Mouse (Mus musculus) embryonic facial prominence, embryonic 13.5 days (tissue): ENCODE results near the gene G3bp1. TPM values are rescaled to one million over a fixed set of nuclear protein-coding genes. Genes with fewer than 3 reads are reported as not detected.

Source experiments
- ATAC-seq: fragments of 200-750 bp; cut with Nextera tagmentation; 2 replicates; pipeline ENCODE4 v1.8.0; 2017; ENCODE audit warnings: low read depth; ENCODE audit not compliant: insufficient number of reproducible peaks, insufficient read depth, low FRiP score, low TSS enrichment
- H3K27ac ChIP-seq: fragments of 300-500 bp; sonication (generic); 2 replicates; pipeline ENCODE4 v1.5.1; 2015; ENCODE audit warnings: moderate library complexity, mild to moderate bottlenecking, inconsistent platforms
- H3K27me3 ChIP-seq: fragments of 300-500 bp; sonication (generic); 2 replicates; pipeline ENCODE4 v1.6.1; 2015; ENCODE audit warnings: mild to moderate bottlenecking, inconsistent platforms
- H3K36me3 ChIP-seq: fragments of 300-500 bp; sonication (generic); 2 replicates; pipeline ENCODE4 v1.6.1; 2015; ENCODE audit warnings: mild to moderate bottlenecking, inconsistent platforms
- H3K4me1 ChIP-seq: fragments of 300-500 bp; sonication (generic); 2 replicates; pipeline ENCODE4 v1.6.1; 2015; ENCODE audit warnings: inconsistent platforms
- H3K4me2 ChIP-seq: fragments of 300-500 bp; sonication (generic); 2 replicates; pipeline ENCODE4 v1.6.1; 2015; ENCODE audit warnings: moderate library complexity, mild to moderate bottlenecking, inconsistent platforms
- H3K4me3 ChIP-seq: fragments of 300-500 bp; sonication (generic); 2 replicates; pipeline ENCODE4 v1.5.1; 2015; ENCODE audit warnings: mild to moderate bottlenecking, inconsistent platforms
- H3K9ac ChIP-seq: fragments of 300-500 bp; sonication (generic); 2 replicates; pipeline ENCODE4 v1.6.1; 2015; ENCODE audit warnings: mild to moderate bottlenecking, inconsistent platforms
- H3K9me3 ChIP-seq: fragments of 300-500 bp; sonication (generic); 2 replicates; pipeline ENCODE4 v1.6.1; 2016; ENCODE audit warnings: inconsistent platforms
- WGBS: fragments of 180-500 bp; shearing (Covaris S2); methylation state at CpG from one replicate; pipeline ENCODE4 v1.1.7; 2015; ENCODE audit warnings: mixed read lengths; 5-methylcytosine and 5-hydroxymethylcytosine counted together
- polyA plus RNA-seq: library from polyadenylated mRNA; unstranded; fragments of >200 nt; fragmentation: Nextera tagmentation; extraction: Ambion mirVana; gene quantifications from 2 replicates; pipeline ENCODE4 v1.2.1, GENCODE M21; 2015

Gene G3bp1
- polyA plus RNA-seq, 1 experiment from 2014 or later = 214 TPM

- no peak overlapping the region for H3K4me2 ChIP-seq
- H3K36me3 ChIP-seq = peaks cover 38% of the 10 kb centered on the region
- H3K4me3 ChIP-seq = no peak overlapping the region
- H3K27ac ChIP-seq = peak overlapping the region; percentile 40; the same call in 1 of the 2 replicates
- ATAC-seq = peak; percentile 73; the same call in 1 of the 2 replicates
- H3K9ac ChIP-seq = peak overlapping the region; percentile 33; the same call in 1 of the 2 replicates
- WGBS = 24% methylated on average over 4 of the region's 4 CpGs
- no peaks in the 10 kb centered on the region for H3K27me3 ChIP-seq
- no peaks in the 10 kb centered on the region for H3K9me3 ChIP-seq
- 0 out of 2 replicates have a peak, but pooled peaks cover 2% of the 10 kb centered on the region for H3K4me1 ChIP-seq
Observed at GRCm38 (mm10) chr11:55446579-55446978, 22.9 kb upstream of the G3bp1 start.

DNA sequence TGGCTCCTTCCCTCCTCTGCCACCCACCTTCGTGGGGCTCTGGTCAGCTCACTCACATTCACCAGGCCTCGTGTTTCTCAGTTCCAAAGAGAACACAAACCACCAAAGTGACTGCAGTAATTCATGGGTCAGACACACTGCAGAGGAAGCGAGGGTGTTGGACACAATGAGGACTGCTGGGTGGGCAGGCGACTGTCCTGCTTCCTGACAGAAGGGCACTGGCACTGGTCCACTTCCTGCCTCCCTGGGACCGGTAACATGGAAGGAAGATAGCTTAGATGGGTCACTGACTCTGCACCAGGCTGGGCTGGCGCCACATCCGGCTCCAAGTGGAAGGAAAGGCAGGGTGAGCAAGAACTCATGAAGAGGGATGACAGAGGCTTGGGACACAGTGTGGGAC, 20.0 kb upstream of the G3bp1 start:
- Histone ChIP-seq H3K9ac (no peak overlapping the region), H3K9me3 (no peaks in the 10 kb centered on the region), H3K4me3 (no peak overlapping the region), H3K4me2 (no peak overlapping the region), H3K36me3 (peaks cover 60% of the 10 kb centered on the region), H3K27me3 (no peaks in the 10 kb centered on the region), H3K27ac (no peak overlapping the region), H3K4me1 (0 out of 2 replicates have a peak, but pooled peaks cover 2% of the 10 kb centered on the region)
- 78% methylated on average over 7 of the region's 7 CpGs for WGBS
- ATAC-seq = no peak

DNA sequence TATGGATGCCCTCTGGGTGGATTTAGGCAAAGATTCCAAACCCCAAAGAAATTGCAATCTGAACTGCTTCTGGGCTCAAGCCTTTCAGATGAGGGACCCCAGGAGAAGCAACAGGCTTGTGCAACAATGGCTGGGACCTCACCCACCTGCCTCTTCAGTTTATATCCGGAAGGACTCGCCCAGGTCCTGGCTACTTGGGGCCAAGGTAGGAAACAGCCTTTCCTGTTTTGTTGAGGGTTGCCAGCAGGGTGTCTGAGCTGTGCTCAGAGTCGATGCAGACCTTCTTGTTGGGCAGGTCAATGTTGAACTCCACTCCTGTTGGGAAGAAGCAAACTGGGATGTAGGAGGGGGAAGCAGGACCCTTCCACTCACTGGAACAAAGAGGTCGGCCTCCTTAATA, 19.2 kb upstream of the G3bp1 start:
- no peak overlapping the region for H3K4me3 ChIP-seq
- no peaks in the 10 kb centered on the region for H3K9me3 ChIP-seq
- no peak overlapping the region for H3K27ac ChIP-seq
- ATAC-seq = no peak
- 0 out of 2 replicates have a peak, but pooled peaks cover 2% of the 10 kb centered on the region for H3K4me1 ChIP-seq
- no peak overlapping the region for H3K4me2 ChIP-seq
- WGBS = 82% methylated on average over 4 of the region's 4 CpGs
- no peaks in the 10 kb centered on the region for H3K27me3 ChIP-seq
- H3K36me3 ChIP-seq = peaks cover 65% of the 10 kb centered on the region
- H3K9ac ChIP-seq = no peak overlapping the region

DNA sequence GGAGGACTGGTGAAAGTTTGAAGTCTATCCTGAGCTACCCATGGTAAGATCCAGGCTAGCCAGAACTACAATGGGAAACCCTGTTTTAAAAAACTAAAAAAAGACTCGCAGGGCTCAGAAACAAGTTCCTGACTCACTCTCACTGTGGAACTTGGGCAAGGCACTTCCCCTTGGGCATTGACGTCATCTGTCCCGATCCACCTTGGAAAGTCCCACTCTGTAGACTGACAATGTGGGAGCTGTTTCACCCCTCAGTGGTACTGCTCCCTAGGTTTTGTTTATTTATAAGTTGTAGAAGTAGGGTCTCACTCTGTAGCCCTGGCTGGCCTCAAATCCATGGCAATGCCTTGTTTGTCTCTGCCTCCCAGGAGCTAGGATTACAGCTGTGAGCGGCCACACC, 15.8 kb upstream of the G3bp1 start:
- no peak overlapping the region for H3K9ac ChIP-seq
- no peaks in the 10 kb centered on the region for H3K9me3 ChIP-seq
- H3K27ac ChIP-seq = no peak overlapping the region
- H3K4me1 ChIP-seq = peaks cover 18% of the 10 kb centered on the region
- no peak for ATAC-seq
- 94% methylated on average over 4 of the region's 4 CpGs for WGBS
- H3K36me3 ChIP-seq = peaks cover 63% of the 10 kb centered on the region
- no peak overlapping the region for H3K4me2 ChIP-seq
- H3K4me3 ChIP-seq = no peak overlapping the region
- H3K27me3 ChIP-seq = no peaks in the 10 kb centered on the region

- WGBS = 85% methylated on average over 2 of the region's 2 CpGs
Observed at GRCm38 (mm10) chr11:55455166-55455565, 14.3 kb upstream of the G3bp1 start.

GRCm38 (mm10) chr11:55458501-55458900, 11.0 kb upstream of the G3bp1 start:
- Histone ChIP-seq H3K9me3 (no peaks in the 10 kb centered on the region), H3K4me2 (no peak overlapping the region), H3K36me3 (peaks cover 22% of the 10 kb centered on the region), H3K27me3 (no peaks in the 10 kb centered on the region), H3K4me1 (peaks cover 35% of the 10 kb centered on the region), H3K27ac (no peak overlapping the region), H3K4me3 (no peak overlapping the region), H3K9ac (no peak overlapping the region)
- 45% methylated on average over 4 of the region's 4 CpGs for WGBS
- no peak for ATAC-seq

More at GRCm38 (mm10) chr11:55455166-55455565, 14.3 kb upstream of the G3bp1 start:
- no peak overlapping the region for H3K4me3 ChIP-seq
- peaks cover 31% of the 10 kb centered on the region for H3K4me1 ChIP-seq
- H3K27me3 ChIP-seq = no peaks in the 10 kb centered on the region
- H3K27ac ChIP-seq = no peak overlapping the region
- no peak overlapping the region for H3K4me2 ChIP-seq
- ATAC-seq = no peak
- peaks cover 47% of the 10 kb centered on the region for H3K36me3 ChIP-seq
- H3K9ac ChIP-seq = no peak overlapping the region
- no peaks in the 10 kb centered on the region for H3K9me3 ChIP-seq

GRCm38 (mm10) chr11:55459850-55460558, 9.5 kb upstream of the G3bp1 start:
- Histone ChIP-seq H3K36me3 (peaks cover 7% of the 10 kb centered on the region; the same call in 1 of the 2 replicates), H3K9me3 (no peaks in the 10 kb centered on the region), H3K4me2 (peak overlapping the region; percentile 77), H3K4me3 (peak overlapping the region; percentile 81), H3K9ac (peak overlapping the region; percentile 78), H3K4me1 (peaks cover 35% of the 10 kb centered on the region), H3K27ac (peak overlapping the region; percentile 81), H3K27me3 (no peaks in the 10 kb centered on the region)
- WGBS = 23% methylated on average over 3 of the region's 3 CpGs
- ATAC-seq = no peak

DNA sequence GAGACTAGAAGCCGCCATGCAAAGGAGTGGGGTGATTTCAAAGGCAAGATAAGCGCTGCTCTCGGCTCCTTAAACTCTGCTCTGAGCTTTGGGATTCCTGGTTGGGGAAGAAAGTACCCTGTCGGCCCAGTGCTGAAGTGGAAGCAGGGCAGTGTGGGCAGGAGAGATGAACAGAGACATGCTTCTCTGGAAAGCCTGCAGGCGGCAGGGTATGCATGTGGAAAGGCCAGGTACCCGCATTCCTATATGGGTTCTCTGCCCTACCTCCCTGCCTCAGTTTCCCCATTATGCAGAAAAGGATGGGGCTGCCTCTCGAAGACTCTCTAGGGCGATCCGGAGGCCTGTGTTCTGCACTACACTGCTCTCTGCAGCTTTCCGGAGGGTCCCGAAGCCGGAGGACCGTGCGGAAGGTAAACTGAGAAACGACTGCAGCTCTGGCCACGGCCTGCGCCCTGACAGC, 8.9 kb upstream of the G3bp1 start:
- peak; percentile 28 for ATAC-seq
- H3K9ac ChIP-seq = peak overlapping the region; percentile 78
- WGBS = under 1% methylated on average over 17 of the region's 17 CpGs
- peak overlapping the region; percentile 81 for H3K27ac ChIP-seq
- peaks cover 35% of the 10 kb centered on the region for H3K4me1 ChIP-seq
- peaks cover 5% of the 10 kb centered on the region; the same call in 1 of the 2 replicates for H3K36me3 ChIP-seq
- H3K4me2 ChIP-seq = peak overlapping the region; percentile 77
- no peaks in the 10 kb centered on the region for H3K27me3 ChIP-seq
- no peaks in the 10 kb centered on the region for H3K9me3 ChIP-seq
- H3K4me3 ChIP-seq = peak overlapping the region; percentile 81

- H3K36me3 ChIP-seq = peaks cover 5% of the 10 kb centered on the region; the same call in 1 of the 2 replicates
- H3K4me2 ChIP-seq = peak within 1 kb of the TSS; percentile 77
- H3K27me3 ChIP-seq = no peaks in the 10 kb centered on the region
- H3K9ac ChIP-seq = peak within 1 kb of the TSS; percentile 78
- H3K9me3 ChIP-seq = no peaks in the 10 kb centered on the region
- ATAC-seq = peak; percentile 91
- H3K4me3 ChIP-seq = peak within 1 kb of the TSS; percentile 81
- H3K27ac ChIP-seq = peak within 1 kb of the TSS; percentile 81
- H3K4me1 ChIP-seq = peaks cover 30% of the 10 kb centered on the region
- WGBS = under 1% methylated on average over 36 of the region's 36 CpGs
Observed at GRCm38 (mm10) chr11:55461019-55461645, 8.4 kb upstream of the G3bp1 start, which contains the start of gene Atox1. Gene Atox1 (minus strand): TSS chr11:55461239.

- H3K9me3 ChIP-seq = no peaks in the 10 kb centered on the region
- no peak overlapping the region for H3K27ac ChIP-seq
- ATAC-seq = no peak
- H3K4me3 ChIP-seq = no peak overlapping the region
- H3K4me2 ChIP-seq = no peak overlapping the region
- H3K9ac ChIP-seq = no peak overlapping the region
- peaks cover 5% of the 10 kb centered on the region; the same call in 1 of the 2 replicates for H3K36me3 ChIP-seq
- no peaks in the 10 kb centered on the region for H3K27me3 ChIP-seq
- peaks cover 24% of the 10 kb centered on the region for H3K4me1 ChIP-seq
- 94% methylated on average over 9 of the region's 9 CpGs for WGBS
Observed at GRCm38 (mm10) chr11:55462149-55462548, 7.3 kb upstream of the G3bp1 start.

GRCm38 (mm10) chr11:55464707-55465106, 4.8 kb upstream of the G3bp1 start:
- Histone ChIP-seq H3K4me1 (peaks cover 18% of the 10 kb centered on the region), H3K27me3 (no peaks in the 10 kb centered on the region), H3K9ac (no peak overlapping the region), H3K36me3 (no peaks in the 10 kb centered on the region), H3K9me3 (no peaks in the 10 kb centered on the region), H3K4me3 (no peak overlapping the region), H3K27ac (no peak overlapping the region), H3K4me2 (no peak overlapping the region)
- no peak for ATAC-seq
- 85% methylated on average over 10 of the region's 10 CpGs for WGBS
